Mouse (Mus musculus) heart, postnatal 10 days (tissue): Measurements from ENCODE around the gene Abcc5. TPM values are rescaled to one million over a fixed set of nuclear protein-coding genes. Genes with fewer than 3 reads are reported as not detected.

Experiments
- total RNA-seq, 2 experiments: library from RNA; stranded (reverse); gene quantifications; 2 replicates each; pipeline ENCODE4 v1.2.3; 2021

Abcc5 gene
- total RNA-seq, 2 experiments from 2014 or later, result 48.1 to 53.5 TPM

Other genes with a start within 250 kb of the Abcc5 start
- gene Map6d1, start 185.0 kb downstream of the Abcc5 start, total RNA-seq, result under 1 TPM; 0.89 to 0.91 TPM
- gene Parl, start 124.0 kb downstream of the Abcc5 start, total RNA-seq, result 100 to 1,000 TPM in 1 of 2 experiments, 10 to 100 TPM in 1; 90.9 to 105 TPM
- gene Cyp2ab1, start 101.0 kb downstream of the Abcc5 start, total RNA-seq, result under 1 TPM; 0.15 to 0.22 TPM
- 10 to 100 TPM; 52.7 to 54.2 TPM for gene Eif2b5, start 72.4 kb upstream of the Abcc5 start, total RNA-seq
- gene Dvl3, start 90.6 kb upstream of the Abcc5 start, total RNA-seq, result 10 to 100 TPM; 60.7 to 61.7 TPM
- 100 to 1,000 TPM; 253 to 284 TPM for gene Ap2m1, start 109.1 kb upstream of the Abcc5 start, total RNA-seq
- 10 to 100 TPM; 62.9 to 66.2 TPM for gene Abcf3, start 122.2 kb upstream of the Abcc5 start, total RNA-seq
- gene Vwa5b2, start 163.1 kb upstream of the Abcc5 start, total RNA-seq, result 1 to 10 TPM in 1 of 2 experiments, under 1 TPM in 1; 0.30 to 1.0 TPM
- gene Eef1akmt4, start 185.2 kb upstream of the Abcc5 start, total RNA-seq, result 1 to 10 TPM; 5.1 to 5.3 TPM
- gene Gm49333, start 185.2 kb upstream of the Abcc5 start, total RNA-seq, result under 1 TPM in 1 of 2 experiments, not detected in 1; 0.20 TPM
- gene Alg3, start 185.3 kb upstream of the Abcc5 start, total RNA-seq, result 10 to 100 TPM; 11.3 to 11.8 TPM
- gene Camk2n2, start 194.9 kb upstream of the Abcc5 start, total RNA-seq, result 1 to 10 TPM; 1.3 to 1.6 TPM
- gene Ece2, start 203.4 kb upstream of the Abcc5 start, total RNA-seq, result under 1 TPM; 0.62 TPM
- gene Psmd2, start 225.3 kb upstream of the Abcc5 start, total RNA-seq, result 100 to 1,000 TPM; 195 TPM
- gene Eif4g1, start 241.9 kb upstream of the Abcc5 start, total RNA-seq, result 100 to 1,000 TPM; 353 to 356 TPM